Mouse (Mus musculus) MN1 (cell line): ENCODE results near the gene G6pc.
"Not testable (repeated sequence)": the region's sequence is repeated elsewhere in the genome, so short reads cannot be mapped to it uniquely, and the experiment has no call there.

Source experiments
- DNase-seq: peaks from one replicate; pipeline ENCODE4 v3.0.0-alpha.2; 2016; ENCODE audit warnings: low spot score

The G6pc gene

GRCm38 (mm10) chr11:101367326-101367935, at the start of gene G6pc:
Gene G6pc (plus strand): TSS chr11:101367561.
- no peak for DNase-seq

DNA sequence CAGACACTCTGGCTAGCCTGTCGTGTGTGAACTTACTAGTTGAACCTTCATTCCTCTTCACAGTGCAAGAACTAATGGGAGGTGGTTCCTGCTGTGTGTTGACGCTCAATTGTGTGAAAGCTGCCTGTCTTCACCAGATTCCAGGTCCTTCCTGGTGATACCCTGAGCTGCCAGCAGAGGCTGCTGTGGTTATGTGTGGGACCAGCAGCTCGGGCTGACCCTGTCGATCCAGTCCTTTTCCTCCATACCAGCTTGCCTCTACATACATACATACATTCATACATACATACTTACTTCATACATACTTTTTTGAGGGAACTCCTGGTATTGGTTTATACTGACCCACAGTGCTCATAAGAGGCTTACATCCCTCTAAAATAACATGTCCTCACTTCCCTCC, 43.8 kb upstream of the G6pc start:
- DNase-seq, result peak; percentile 79

DNA sequence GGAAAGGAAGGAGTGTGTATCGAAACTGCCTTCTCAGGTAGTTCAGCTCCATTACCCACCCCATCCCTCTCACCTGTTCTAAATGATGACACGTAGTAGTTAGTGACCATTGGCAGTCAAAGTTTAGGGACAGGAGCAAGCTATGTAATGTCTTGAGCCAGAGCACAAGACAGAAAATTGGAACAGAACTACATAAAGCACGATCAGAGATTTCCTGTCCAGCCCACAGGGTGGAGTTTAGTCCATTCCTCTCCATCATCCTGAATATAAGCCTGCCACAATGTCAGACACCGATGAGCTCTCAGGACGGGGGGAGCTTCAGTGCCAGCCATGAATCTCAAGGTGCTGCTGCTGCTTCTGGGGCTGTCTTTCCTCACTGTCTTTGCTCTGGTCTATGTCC, 42.6 kb upstream of the G6pc start, which contains the start of gene Aoc2:
Gene Aoc2, plus strand, starts transcription at position 301 of the 400 bp plus-strand sequence.
- DNase-seq, result no peak

DNA sequence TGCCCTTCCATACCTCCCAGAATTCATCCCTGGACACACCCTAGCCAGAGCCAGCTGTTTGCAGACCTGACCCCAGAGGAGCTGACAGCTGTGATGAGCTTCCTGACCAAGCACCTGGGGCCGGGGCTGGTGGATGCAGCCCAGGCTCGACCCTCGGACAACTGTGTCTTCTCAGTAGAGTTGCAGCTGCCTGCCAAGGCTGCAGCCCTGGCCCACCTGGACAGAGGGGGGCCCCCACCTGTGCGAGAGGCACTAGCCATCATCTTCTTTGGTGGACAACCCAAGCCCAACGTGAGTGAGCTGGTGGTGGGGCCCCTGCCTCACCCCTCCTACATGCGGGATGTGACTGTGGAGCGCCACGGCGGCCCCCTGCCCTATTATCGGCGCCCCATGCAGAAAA, 42.2 kb upstream of the G6pc start:
- not testable (repeated sequence) for DNase-seq

GRCm38 (mm10) chr11:101326147-101326546, 41.2 kb upstream of the G6pc start:
- DNase-seq, result no peak

DNA sequence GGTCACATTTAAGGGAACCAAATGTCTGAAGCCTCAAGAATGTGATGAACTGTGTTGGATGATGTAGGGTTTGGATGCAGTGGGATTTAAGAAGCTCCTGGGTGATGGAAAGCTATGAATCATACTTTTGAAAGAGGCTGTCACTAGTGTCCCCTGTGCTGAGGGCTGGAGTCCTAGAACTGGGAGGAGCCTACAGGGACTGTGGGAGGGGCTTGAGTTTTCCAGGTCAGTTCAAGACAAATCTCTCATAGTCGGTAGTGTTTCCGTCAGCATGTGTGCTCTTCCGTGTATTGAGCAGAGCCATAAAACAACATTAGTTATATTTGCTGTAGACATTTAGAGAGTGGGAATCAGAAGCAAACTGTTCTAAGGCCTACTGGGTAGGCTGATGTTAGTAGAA, 40.0 kb upstream of the G6pc start:
- no peak for DNase-seq

- DNase-seq, result peak; percentile 16
Measured at GRCm38 (mm10) chr11:101328941-101329635, 38.3 kb upstream of the G6pc start.

DNA sequence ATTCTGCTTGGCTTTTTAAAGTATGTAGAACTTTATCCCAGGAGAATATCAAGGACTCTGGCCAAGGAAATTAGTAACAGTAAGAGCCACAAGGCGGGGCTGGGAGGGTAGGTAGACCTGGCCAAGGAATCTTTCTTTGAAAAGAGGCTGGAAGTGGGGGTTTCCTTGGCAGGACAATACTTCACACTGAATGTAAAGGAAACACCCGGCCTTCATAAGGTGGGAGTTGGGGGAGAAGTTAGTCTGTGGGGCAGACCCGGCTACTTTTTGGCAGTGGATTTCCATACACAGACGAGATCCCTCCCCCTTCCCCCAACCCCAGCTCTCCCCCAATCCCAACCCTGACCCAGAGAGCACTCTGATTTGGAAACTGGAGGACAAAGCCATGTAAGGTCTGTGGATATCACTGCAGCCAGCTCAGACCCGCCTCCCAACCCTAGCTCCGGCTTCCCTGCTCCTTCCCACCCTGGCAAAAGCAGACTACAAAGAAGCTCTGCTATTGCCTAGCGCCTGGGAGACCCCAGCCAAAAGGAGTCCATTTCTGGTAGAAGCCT, 36.9 kb upstream of the G6pc start, which contains the start of gene Aoc3:
Gene Aoc3, plus strand, starts transcription at position 235 of the 554 bp plus-strand sequence.
- DNase-seq, result no peak

GRCm38 (mm10) chr11:101330961-101331360, 36.4 kb upstream of the G6pc start:
- not testable (repeated sequence) for DNase-seq

DNA sequence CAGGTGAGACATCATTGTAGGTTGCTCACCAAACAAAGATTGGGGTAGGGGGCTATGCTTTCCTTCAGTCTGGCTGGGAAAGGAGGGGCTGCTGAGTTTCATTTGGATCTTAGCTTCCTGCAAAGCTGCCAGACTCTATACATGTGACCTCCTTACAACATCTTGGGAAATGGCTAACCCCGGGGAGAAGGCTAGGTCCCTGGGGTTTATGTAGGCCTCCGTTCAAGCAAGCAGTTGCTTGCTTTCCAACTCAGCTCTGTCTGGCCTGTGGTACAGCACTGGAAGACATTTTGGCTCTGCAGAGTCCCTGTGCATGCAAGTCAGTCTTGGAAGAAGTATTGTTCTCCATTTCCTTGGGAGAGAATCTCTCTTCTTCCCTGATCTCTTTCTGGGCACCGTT, 34.8 kb upstream of the G6pc start:
- no peak for DNase-seq

DNA sequence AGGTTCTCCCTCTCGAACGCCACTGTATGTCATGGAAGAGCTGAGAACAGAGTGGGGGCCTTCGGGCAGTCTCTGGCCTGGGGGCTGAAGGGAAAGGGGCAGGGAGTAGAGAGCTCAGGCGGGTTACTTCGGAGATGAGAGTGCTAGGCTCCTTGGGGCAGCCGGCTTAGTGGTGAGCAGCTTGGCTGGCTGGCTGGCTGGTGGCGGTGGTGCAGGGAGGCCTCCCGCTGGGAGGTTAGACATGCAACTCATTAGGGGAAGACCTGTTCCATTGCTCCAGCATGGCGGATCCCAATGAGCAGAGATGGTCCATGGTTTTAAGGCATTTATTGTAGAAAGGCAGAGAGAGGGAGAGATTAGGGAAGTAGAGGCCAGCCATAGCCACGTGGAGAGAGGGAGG, 33.3 kb upstream of the G6pc start:
- DNase-seq, result no peak

DNA sequence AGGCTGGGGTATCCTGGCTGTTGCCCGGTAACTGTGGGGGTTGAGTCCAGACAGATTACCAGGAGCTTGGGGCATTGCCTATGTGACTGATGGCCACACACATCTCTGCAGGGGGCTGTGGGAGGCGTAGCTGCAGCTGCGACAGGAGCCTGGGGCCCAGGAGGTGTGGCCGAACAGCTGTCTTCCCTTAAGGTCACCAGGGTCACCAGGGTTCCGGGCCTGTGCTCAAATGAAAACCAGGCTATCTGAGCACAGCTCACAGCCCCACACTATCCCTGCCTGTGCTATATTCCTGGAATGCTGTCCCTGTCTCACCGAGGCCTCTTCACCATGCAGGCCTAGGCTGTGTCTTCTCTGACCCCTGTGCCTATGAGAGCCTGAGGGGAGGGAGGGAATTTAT, 32.8 kb upstream of the G6pc start:
- no peak for DNase-seq

- DNase-seq, result no peak
Measured at GRCm38 (mm10) chr11:101335685-101336084, 31.7 kb upstream of the G6pc start.

DNA sequence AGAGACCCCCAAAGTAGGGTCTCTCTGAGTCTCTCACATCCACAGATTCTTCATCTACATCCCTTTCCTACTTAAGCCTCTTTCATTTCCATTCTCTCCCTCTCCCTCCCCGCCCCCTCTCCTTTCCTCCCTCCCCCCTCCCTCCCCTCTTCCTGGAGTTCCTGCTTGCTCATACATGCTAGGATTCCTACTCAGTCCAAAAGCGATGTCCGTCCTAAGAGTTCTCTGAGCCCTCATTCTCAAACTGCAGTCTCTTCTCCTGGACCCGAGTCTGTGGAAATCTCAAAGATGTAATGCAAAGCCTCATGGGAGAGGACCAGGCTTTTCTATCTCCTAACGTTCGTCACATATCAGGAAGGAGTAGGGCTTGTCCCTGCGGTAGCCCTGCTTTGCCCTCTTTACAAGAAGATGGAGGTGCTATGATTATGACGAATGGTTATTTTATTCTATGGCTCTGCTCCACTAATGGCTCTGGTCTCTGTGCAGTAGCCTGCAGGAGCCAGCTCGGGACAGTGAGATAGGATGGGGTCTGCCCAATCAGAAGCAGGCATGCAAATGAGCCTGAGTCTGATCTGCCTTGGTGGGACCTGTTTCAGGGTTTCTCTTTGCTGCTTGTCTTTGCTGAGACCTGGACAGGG, 29.1 kb upstream of the G6pc start:
- DNase-seq, result peak; percentile 82

- DNase-seq, result no peak
Measured at GRCm38 (mm10) chr11:101347083-101347775, 20.1 kb upstream of the G6pc start.

GRCm38 (mm10) chr11:101348774-101349173, 18.6 kb upstream of the G6pc start:
- DNase-seq, result no peak

GRCm38 (mm10) chr11:101349216-101349615, 18.1 kb upstream of the G6pc start:
- no peak for DNase-seq

DNA sequence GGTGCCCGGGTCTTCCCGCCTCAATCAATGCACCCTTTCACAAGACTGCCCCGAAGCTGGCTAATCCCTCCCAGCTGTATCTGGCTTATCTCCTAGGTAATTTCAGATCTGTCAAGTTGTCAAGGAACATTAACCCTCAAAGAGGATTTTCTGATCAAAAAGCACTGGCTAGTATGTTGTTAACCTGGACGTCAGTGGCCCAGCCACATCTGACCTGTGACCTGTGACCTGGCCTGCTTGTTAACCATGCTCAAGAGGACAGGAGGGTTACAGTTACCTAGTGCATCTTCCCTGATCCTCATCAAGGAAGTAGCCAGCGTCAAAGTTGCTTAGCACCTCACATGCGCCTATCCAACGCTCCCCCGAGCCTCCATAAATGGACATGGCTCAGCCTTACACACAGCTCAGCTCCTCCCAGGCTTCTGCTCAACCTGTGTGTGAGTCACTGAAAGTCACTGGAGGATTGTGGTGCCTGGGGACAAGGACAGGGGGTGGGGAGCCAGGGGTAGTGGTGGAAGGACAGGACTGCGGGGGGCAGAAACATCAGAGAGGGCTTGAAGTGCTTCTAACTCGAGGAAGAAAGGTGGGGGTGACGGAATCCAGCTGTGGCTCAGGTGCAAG, 16.2 kb upstream of the G6pc start:
- no peak for DNase-seq

DNA sequence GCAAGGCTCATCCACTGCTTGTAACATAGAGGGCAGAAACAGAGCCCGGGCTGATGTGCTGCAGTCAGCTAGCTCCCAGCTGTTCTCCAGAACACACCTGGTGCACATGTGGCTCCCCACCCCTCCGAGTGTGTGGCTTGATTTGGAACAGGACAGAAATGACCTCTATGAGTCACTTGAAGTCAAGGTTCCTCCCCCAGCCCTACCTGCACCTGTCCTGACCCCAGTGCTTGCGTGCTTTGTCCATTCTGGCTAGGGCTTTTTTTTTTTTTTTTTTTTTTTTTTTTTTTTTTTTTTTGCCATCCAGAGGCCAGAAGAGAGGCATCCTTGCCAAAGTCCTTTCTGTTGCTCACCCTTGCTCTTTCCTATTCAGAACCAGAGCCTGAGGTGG, 15.6 kb upstream of the G6pc start:
- DNase-seq, result no peak

DNA sequence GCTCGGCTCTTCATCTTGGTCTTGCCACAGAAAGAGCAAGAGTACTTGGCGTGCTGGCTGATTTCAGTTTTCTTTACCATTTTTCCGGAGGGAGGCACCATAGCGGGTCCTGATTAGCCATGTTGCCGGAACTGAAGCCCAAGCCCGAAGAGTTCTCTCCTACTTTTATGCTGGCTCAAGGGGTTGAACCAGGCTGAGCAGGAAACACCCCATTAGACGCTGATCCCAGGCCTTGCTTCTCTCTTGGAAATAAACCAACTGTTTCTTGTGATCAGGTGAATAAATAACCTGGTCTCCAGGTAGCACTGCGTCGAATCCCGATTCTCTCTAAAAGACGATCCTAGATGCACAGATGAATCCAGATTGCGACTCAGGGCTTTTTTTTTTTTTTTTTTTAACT, 13.9 kb upstream of the G6pc start:
- DNase-seq, result no peak

GRCm38 (mm10) chr11:101354438-101355010, 12.8 kb upstream of the G6pc start:
- no peak for DNase-seq

- DNase-seq, result no peak
Measured at GRCm38 (mm10) chr11:101355916-101356315, 11.4 kb upstream of the G6pc start.
